Mouse (Mus musculus) CH12.LX (cell line): ENCODE results near the gene Apobec3.

Experiments used
- CTCF ChIP-seq, 2 experiments: IDR thresholded peaks in 1 of 2; conservative IDR thresholded peaks in 1 of 2; 2 replicates each; pipeline ENCODE4 v1.5.1; 2011 to 2012; ENCODE audit warnings: low read depth in 2 of 2, low read length in 2 of 2, improper control_type of control experiment in 1 of 2, inconsistent platforms in 1 of 2, mild to moderate bottlenecking in 1 of 2, moderate library complexity in 1 of 2
- ELF1 ChIP-seq: IDR thresholded peaks from 2 replicates; pipeline ENCODE4 v1.6.1; 2014; ENCODE audit warnings: low read depth, mild to moderate bottlenecking, inconsistent platforms, low read length, improper control_type of control experiment
- ETS1 ChIP-seq: conservative IDR thresholded peaks from 2 replicates; pipeline ENCODE4 v1.6.1; 2012; ENCODE audit warnings: low read depth, mild to moderate bottlenecking, inconsistent platforms, low read length, improper control_type of control experiment, moderate library complexity
- HCFC1 ChIP-seq: IDR thresholded peaks from 2 replicates; pipeline ENCODE4 v1.6.1; 2012; ENCODE audit warnings: low read depth, mild to moderate bottlenecking, inconsistent platforms, low read length, improper control_type of control experiment
- NRF1 ChIP-seq: IDR thresholded peaks from 2 replicates; pipeline ENCODE4 v1.6.1; 2014; ENCODE audit warnings: low read depth, mild to moderate bottlenecking, inconsistent platforms, low read length, improper control_type of control experiment, moderate library complexity
- POLR2A ChIP-seq: IDR thresholded peaks from 2 replicates; pipeline ENCODE4 v1.6.1; 2011; ENCODE audit warnings: low read depth, mild to moderate bottlenecking, improper control_type of control experiment, low read length
- RAD21 ChIP-seq: IDR thresholded peaks from 2 replicates; pipeline ENCODE4 v1.6.1; 2011; ENCODE audit warnings: low read depth, mild to moderate bottlenecking, low read length, improper control_type of control experiment, moderate library complexity
- SMC3 ChIP-seq: IDR thresholded peaks from 2 replicates; pipeline ENCODE4 v1.6.1; 2011; ENCODE audit warnings: low read depth, low read length, improper control_type of control experiment
- USF1 ChIP-seq: IDR thresholded peaks from 2 replicates; pipeline ENCODE4 v1.6.1; 2014; ENCODE audit warnings: low read depth, mild to moderate bottlenecking, inconsistent platforms, low read length, improper control_type of control experiment

DNA sequence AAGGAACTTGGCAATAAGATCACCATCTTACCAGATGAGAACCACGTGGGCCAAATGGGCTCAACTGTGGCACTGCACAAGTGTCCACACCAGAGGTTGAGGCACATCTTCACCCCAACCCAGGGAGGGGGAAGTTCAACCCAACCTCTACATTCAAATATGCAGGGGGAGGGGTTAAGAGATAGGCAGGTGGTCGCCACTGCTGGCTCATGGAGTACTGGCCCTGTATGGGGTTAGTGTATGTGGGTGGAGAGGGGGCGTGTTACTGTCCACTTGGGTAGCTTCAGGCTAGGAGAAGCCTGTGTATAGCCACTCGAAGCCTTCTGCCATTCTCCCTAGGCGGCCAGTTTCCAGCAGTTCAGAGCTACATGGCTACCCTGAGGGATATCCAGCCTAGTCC lies 24.7 kb downstream of the Apobec3 start:
- TF ChIP-seq ETS1 (no peak), CTCF (conservative IDR thresholded peaks at IDR 0.05 in 1 of 2, IDR thresholded peaks at IDR 0.05 in 1 of 2; ENCODE audit: low read depth in 2 of 2, low read length in 2 of 2) (no peak), ELF1 (no peak), POLR2A (no peak), RAD21 (no peak), HCFC1 (no peak), USF1 (no peak), NRF1 (no peak), SMC3 (no peak)
